Mouse (Mus musculus) fat pad, adult 2 months (tissue): Measurements from ENCODE around the gene Usp45.
A peak's percentile ranks its signal among the peaks of the same experiment; 100 is the strongest.
"Not testable (repeated sequence)": the region's sequence is repeated elsewhere in the genome, so short reads cannot be mapped to it uniquely, and the experiment has no call there.

Experiments used
- DNase-seq: peaks from one replicate; pipeline ENCODE4 v3.0.0-alpha.2; 2011; ENCODE audit warnings: low read depth, low spot score; ENCODE audit errors: extremely low read depth

The Usp45 gene

DNA sequence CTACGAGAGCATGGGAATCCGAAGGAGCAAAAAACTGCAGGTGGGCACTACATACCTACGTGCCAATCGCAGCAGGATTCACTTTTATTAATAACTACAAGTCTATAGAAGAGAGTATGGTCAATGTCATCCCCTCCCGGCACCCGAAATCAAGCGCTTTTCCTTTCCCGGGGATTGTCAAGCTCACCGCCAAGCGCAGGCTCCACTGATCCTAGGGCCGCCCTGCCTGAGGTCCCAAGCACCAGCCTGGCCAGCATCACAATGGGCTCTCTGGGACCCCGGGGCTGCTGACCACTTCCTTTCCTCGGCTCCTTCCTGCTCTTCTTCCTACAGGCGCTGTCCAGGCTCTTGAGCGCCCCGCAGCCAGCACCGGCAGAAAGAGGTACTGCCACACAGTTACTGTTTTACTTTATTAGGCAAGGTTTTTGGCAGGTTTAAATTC lies at the start of gene Usp45, which contains the start of gene Tstd3:
Gene Usp45 (plus strand): TSS at position 294 of the 442 bp plus-strand sequence.
Gene Tstd3 (minus strand): TSS at position 350 of the 442 bp plus-strand sequence.
- DNase-seq, result no peak

DNA sequence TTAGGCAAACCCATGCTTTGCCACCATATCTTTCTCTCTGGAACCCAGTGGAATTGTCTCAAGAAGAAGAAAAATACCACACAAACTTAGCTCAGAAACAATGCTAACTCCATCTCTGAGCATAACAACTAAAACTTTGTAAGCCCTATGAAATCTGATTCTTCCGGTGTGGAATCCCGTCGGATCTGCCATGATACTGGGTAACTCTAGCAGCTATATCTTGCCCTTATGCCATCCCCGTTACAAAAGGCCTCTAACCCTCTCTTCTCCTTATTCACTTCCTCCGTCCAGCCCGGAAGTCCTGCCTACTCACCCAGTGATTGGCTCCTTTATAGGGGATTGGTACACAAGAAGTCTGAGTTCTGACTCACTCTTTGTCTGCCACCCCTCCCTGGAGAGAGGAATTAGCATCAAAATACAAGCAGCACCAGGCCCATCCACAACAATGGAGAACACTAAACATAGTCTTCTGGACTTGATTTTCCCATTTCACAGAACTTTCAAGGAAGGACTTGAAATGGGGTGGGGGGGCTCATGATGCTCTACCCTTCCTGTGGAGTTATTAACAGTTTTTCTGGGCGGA lies 44.1 kb upstream of the Usp45 start:
- no peak for DNase-seq

DNA sequence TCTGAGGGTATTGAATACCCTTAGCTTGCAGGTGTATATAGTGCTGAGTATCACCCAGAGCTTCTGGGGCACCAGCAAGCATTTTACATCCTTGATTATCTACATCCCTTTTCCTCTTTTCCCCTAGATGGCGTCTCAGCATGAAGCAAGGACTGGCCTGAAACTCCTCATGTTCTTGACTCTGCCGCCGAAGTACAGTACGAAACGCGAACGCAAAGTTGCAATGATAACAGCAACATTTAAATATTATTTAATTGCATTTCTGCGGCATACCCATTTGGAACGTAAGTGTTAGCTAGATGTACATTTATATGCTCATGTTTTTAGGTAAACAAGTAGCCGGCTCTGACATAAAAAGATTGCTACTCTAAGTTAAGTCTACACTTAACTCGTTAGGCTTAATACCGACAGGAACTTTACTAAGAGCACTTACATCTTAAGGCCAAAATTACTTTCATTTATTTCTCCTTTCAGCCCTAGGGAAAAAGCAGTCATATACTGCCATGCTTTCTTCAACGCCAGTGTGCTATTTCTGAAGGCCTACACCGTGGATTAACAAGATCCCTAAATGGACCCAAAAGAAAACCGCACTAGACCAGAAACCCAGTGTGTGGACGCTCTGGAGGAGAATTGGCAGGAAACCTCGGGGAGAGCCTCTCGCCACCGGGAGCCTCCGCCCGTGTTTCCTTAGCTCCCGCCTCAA lies 39.9 kb upstream of the Usp45 start:
- DNase-seq, result peak; percentile 19

DNA sequence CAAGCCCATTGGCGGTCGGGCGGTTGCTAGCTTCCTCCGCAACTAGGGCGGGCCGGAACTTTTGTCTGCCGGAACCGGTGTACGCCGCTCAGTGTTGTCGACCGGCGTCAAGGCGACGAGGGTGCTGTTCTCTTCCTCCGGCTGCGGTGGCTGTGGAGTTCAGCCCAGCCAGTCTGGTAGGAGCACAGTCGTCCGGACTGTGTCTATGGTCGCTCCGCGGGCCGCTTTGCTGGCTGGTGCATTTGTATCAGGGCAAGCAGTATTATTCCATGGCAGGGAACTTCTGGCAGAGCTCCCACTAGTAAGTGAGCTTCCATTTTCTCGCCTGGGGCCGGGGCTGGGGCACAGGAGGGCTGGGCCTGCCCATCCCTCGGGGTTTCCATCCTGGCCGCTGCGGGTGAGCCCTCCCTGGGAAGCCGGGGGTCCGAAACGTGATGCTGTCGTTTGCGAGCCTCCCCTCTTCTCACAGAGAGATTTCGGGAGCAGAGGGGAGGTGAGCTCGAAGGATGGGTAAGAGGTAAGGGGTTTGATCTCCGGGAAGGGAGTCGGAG lies 39.3 kb upstream of the Usp45 start, which contains the start of gene Ccnc:
Gene Ccnc (plus strand): TSS at position 87 of the 551 bp plus-strand sequence.
- DNase-seq, result peak; percentile 3

DNA sequence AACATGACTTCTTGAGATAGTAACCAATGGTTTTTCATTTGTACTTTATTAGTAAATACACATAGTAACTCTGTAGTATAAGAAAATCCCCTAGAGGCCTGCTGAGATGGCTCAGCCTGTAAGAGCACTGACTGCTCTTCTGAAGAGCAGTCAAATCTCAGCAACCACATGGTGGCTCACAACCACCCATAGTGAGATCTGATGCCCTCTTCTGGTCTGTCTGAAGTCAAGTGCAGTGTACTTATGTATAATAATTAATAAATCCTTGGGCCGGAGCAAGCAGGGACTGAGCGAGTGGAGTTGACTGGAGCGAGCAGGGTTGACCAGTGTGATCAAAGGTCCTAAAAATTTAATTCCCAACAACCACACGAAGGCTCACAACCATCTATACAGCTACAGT lies 27.8 kb upstream of the Usp45 start:
- DNase-seq, result no peak

DNA sequence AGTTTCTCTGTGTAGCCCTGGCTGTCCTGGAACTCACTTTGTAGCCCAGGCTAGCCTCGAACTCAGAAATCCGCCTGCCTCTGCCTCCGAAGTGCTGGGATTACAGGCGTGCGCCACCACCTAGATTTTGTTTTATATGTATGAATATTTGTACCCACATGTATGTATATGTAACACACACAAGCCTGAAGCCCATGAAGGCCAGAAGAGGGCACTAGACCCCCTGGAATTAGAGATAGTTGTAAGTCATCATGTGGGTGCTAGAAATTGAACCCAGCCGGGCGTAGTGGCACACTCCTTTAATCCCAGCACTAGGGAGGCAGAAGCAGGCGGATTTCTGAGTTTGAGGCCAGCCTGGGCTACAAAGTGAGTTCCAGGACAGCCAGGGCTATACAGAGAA lies 22.8 kb upstream of the Usp45 start:
- DNase-seq, result not testable (repeated sequence)

DNA sequence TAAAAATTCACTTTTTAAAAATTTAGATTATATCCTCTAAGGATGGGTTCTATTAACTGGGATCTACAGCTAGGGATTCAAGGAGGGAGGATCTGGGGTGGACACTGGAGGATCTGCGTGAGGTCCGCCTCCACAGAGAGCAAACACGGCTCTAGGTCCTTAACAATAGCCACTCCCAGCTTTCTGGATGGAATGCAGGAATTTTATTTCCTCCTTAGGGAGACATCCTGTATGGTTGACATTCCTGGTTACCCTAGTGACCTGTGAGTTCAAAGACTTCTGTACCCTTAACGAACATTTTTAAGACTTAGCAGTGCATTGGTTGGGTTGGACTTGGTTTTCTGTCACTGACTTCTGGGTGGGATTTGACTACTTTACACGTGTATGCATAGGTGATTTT lies 21.2 kb upstream of the Usp45 start:
- DNase-seq, result no peak

DNA sequence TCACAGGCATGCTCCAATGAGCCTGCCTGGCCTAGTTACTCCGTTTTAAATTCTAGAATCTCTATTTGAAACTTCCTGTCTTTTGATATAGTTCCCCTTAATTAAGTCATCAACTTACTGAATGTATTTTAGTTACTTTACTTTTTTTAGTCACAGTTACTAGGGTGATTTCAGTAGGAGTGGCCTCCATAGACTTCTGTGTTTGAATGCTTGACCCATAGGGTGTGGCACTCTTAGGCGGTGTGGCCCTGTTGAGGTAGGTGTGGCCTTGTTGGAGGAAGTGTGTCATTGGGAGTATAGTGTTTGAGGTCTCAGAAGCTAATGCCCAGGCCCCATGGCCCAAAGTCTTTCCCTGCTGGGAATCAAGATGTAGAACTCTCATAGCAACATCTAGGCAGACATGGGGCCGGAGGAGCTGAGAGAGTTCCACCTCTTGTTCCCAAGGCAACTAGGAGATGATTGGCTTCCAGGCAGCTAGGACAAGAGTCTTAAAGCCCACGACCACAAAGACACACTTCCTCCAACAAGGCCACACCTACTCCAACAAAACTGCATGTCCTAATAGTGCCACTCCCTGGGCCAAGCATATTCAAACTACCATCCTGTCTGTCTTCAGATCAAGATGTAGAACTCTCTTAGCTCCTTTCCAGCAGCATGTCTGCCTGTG lies 11.7 kb upstream of the Usp45 start:
- DNase-seq, result no peak

DNA sequence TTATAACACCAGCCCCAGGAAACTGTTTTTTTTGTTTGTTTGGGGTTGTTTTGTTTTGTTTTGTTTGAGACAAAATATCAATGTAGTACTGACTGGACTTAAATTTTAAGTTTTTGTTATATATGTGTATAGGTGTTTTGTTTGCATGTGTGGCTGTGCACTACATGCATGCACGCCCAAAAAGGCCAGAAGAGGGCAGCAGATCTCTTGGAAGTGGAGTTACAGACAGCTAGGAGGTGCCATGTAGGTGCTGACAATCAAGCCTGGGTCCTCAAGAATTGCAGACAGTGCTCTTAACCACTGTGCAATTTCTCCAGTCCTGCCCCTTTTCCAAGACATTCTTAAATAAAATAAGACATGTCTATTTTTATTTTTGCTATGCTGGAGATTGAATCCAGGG lies 8.1 kb upstream of the Usp45 start:
- DNase-seq, result no peak

DNA sequence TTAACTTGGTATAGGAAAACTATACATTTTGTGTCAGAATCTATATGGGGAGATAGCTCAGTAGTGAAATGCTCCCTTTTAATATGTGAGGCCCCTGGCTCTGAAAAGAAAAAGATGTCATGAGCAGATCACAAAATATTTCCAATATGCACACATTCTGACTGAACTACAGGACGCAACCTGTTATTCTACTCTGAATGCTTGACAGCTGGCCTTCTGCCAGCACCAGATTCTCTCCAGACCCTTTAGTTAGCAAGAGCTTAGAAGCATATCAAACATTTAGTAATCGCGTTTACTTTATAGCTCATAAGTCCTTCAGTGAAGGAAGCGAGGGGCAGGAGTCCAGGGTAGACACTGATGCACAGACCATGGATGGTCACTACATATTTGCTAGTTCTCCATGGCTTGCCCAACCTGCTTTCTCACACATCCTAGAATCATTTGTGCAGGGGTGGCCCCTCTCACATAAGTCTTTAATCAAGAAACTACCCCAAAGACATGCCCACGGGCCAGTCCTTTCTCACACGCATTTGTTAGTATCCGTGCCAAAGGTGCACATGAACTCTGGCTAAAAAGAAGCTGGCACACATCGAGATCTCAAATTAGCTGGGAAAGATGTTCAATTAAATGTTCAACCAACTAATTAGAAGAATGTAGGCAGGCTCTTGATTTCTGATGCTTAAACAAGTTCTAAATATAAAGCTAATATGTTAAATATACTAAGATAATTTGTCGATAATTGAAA lies 5.4 kb upstream of the Usp45 start:
- no peak for DNase-seq

DNA sequence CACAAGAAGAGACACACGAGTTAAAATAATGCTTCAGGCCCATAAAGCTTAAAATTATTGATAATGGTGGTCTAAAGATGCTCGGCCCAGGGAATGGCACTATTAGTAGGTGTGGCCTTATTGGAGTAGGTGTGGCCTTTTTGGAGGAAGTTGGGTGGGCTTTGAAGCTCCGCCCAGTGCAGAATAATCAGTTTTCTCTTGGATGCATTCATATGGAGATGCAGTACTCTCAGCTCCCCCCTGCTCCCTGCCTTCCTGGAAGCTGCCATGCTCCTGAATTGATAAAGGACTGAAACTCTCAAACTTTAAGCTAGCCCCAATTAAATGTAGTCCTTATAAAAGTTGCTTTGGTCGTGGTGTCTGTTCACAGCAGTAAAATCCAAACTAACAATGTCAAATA lies 3.1 kb upstream of the Usp45 start:
- no peak for DNase-seq

DNA sequence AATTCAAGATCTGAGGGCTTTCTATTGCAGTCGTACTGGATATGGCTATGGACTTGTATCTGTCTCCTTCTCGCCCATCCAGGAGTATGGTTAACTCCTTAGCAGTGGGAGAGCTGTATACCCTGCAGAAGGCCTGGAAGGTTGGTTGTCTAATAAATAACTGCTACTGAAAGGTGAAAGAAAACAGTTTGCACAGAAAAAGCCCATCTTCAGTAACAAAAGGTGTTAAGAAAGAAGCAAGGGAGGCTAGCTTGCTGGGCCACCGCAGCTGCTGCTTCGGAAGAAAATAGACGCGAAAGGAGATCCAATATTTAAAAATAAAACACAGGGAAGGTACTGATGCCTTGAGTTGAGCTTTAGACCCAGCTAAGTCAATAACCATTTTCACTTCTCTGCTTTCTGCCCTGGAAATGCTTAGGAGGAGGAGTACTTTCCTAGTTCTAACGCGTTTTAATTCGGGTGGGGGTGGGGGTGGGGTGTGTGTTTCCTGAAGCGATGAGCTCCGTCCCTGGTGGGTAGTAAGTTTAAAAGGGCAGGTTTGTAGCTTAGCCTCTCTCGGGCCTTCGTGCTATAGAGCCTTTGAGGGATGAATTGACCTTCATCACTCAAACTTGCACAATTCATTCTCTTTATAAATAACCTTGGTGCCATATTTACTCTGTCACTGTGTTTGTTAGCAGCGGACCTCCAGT lies 639 bp upstream of the Usp45 start:
- no peak for DNase-seq

DNA sequence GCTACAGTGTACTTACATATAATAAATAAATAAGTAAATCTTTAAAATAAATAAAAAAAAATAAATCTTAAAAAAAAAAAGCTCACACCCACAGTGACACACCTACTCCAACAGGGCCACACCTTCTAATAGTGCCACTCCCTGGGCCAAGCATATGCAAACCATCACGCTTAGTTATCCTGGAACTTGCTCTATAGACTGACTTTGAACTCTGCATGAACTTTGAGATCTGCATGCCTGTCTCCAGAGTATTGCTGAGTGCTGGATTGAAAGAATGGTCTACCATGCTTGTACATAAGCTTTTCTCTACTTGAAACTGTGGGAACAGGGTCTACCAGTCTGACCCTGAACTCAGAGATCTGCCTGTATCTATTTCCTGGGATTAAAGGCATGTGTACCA lies 4.1 kb downstream of the Usp45 start:
- DNase-seq, result no peak

DNA sequence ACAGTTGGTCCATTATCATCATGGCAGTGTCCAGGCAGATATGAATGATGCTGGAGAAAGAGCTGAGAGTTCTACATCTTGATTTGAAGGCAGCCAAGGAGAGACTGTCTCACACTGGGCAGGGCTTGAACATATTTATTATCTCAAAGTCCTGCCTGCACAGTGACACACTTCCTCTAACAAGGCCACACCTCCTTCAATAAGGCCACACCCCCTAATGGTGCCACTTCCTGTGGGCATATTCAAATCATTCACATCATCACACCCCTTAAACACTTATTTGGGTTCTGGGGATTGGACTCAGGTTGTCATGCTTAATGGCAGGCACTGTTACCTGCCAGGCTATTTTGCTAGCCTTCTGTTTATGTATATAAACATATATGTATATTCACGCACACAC lies 5.3 kb downstream of the Usp45 start:
- DNase-seq, result no peak

DNA sequence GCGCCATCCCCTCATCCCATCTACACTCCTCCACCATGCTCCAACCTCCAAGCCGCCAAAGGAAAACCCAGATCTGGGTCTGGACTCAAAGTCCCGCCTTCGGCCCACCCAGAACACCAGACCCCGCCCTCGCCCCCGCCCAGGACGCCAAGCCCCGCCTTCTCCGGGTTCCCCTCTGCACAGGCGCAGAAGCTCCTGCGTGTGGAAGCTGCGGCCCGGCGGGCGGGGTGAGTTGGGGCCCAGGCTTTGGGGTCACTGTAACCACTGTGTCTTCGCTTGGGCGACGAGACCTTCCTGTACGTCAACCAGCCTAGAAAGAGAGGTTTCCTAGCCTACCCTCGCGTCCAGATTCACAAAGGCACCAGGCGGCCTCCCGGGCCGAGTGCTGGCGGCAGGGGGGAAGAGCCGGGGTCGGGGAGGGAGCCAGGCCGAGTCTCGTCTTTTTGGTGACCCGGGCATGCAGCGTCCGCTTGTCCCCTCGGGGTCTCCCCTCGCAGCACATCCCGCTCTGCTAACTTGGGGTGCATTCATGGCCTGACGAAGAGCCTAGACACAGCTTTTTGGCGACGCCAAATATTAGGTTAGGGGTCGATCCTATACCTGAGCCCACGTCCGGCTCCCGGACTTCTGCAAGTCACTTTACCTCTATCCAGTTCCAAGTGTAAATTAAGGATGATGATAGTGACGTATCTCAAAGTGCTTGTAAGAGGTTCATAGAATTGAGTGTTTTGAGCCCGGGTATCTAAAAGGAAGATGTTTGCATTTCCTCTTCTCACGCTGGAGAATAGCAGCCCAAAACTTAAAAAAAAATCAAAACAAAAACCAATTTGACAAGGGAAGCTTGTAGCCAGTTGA lies 9.4 kb downstream of the Usp45 start:
- DNase-seq, result peak; percentile 4

DNA sequence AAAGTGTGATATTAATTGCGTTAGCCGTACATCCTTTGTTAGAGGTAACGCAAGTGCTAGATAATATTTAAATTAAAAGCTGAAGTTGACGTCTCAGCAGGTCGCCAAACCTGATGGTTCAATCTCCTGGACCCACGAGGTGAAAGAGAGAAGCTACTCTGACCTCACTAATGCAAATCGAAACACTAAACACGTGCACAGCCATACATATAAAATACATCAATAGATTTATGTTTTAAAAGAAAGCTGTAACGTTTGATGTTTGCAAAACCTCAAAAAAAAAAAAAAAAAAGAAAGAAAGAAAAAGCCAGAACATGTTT lies 9.9 kb downstream of the Usp45 start:
- DNase-seq, result no peak

DNA sequence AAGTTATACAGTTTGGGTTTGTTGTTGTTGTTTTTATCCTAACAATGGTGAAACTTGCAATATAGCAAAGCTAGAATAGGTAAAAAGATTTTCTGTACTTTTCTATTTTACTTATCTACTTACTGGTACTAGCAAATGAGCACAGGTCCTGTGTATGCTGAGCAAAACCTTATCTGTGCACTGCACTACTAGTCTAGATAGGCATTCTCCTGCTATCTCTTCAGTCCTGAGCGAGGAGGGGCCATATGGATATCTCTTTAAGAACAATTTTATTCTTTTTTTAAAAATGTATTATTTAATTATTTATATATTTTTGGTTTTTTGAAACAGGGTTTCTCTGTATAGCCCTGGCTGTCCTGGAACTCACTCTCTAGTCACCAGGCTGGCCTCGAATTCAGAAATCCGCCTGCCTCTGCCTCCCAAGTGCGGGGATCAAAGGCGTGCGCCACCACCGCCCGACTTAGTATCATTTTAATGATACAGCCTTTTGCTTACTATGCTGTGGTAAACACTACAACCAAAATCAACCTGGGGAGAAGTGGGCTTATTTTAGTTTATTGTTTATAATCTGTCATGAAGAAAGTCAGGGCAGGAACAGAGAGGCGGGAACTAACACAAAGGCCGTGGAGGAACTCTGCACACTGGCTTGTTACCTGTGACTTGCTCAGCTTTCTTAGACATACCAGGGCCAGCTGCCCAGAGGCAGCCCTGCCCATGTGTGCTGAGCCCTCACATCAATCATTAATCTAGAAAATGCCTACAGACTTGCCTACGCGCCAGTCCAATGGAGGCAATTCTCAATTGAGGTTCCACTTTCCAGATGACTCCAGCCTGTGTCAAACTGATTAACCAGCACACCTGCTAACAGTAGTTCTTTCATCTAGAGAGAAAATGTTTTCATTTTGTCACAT lies 14.1 kb downstream of the Usp45 start:
- no peak for DNase-seq

DNA sequence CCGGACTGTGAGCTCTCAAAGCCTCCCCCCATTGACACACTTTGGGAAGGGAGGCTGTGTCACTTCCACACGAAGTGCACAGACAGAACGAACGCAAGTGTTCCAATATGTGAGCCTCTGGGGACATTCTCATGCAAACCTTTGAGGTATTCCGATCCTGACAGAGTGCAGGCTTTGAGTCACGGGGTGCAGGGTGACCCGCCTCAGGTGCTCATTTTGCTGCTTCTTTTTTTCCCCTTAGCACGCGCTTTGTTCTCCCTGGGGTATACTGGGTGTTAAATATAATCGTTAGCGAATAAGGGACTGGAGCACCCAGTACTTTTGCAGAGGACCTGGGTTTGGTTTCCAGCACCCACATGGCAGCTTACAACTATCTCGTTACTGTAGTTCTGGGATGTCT lies 19.3 kb downstream of the Usp45 start:
- DNase-seq, result no peak

DNA sequence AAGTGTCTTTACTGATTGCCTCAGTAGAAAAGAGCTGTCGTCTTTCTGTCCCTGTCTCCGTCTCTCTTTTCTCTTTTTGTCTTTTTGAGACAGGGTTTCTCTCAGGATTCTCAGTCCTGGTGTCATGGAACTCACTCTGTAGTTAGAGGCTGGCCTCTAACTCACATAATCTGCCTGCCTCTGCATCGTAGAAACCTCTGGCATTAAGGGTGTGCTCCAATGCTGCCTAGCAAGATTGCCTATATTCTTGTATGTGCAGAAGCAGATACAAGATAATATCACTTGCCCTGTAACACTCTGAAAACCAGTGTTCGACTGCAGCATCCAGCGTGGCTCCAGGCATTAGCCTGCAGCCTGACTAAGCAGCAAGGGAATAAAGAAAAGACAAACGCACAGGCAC lies 21.9 kb downstream of the Usp45 start:
- DNase-seq, result no peak
